Mouse (Mus musculus): ENCODE data around the gene Rbms3. TPM values are rescaled to one million over a fixed set of nuclear protein-coding genes. Genes with fewer than 3 reads are reported as not detected.

The Rbms3 gene
- polyA plus RNA-seq, 1 experiment from 2014 or later: 76.1 TPM

GRCm38 (mm10) chr9:117396586-117396985 is 233.1 kb downstream of the Rbms3 start:
- H3K27ac ChIP-seq (ENCODE audit: low read length): no peak overlapping the region
- H3K36me3 ChIP-seq (ENCODE audit: control insufficient read depth, insufficient read depth, low read length): no peaks in the 10 kb centered on the region
- ATAC-seq (ENCODE audit: insufficient read depth, low FRiP score): no peak
- no peaks in the 10 kb centered on the region for H3K27me3 ChIP-seq (ENCODE audit: control insufficient read depth, insufficient read depth, low read length)
- no peak overlapping the region for H3K9ac ChIP-seq (ENCODE audit: low read length)
- peaks cover 3% of the 10 kb centered on the region; the same call in 1 of the 2 replicates for H3K4me1 ChIP-seq (ENCODE audit: control insufficient read depth, insufficient read depth, low read length)
- H3K4me2 ChIP-seq (ENCODE audit: low read depth, low read length): no peak overlapping the region
- H3K4me3 ChIP-seq (replicated peaks; ENCODE audit: low read length): no peak overlapping the region
- WGBS: 70% methylated on average over 8 of the region's 8 CpGs
- no peaks in the 10 kb centered on the region for H3K9me3 ChIP-seq (replicated peaks; ENCODE audit: control insufficient read depth, low read length)

GRCm38 (mm10) chr9:117393626-117394525 is 235.8 kb downstream of the Rbms3 start:
- H3K4me1 ChIP-seq (ENCODE audit: control insufficient read depth, insufficient read depth, low read length): no peaks in the 10 kb centered on the region
- no peak for ATAC-seq (ENCODE audit: insufficient read depth, low FRiP score)
- no peaks in the 10 kb centered on the region for H3K36me3 ChIP-seq (ENCODE audit: control insufficient read depth, insufficient read depth, low read length)
- H3K4me3 ChIP-seq (replicated peaks; ENCODE audit: low read length): no peak overlapping the region
- WGBS: 43% methylated on average over 18 of the region's 18 CpGs
- peak overlapping the region; percentile 26; the same call in 1 of the 2 replicates for H3K4me2 ChIP-seq (ENCODE audit: low read depth, low read length)
- H3K27me3 ChIP-seq (ENCODE audit: control insufficient read depth, insufficient read depth, low read length): no peaks in the 10 kb centered on the region
- H3K27ac ChIP-seq (ENCODE audit: low read length): no peak overlapping the region
- H3K9me3 ChIP-seq (replicated peaks; ENCODE audit: control insufficient read depth, low read length): no peaks in the 10 kb centered on the region
- H3K9ac ChIP-seq (ENCODE audit: low read length): no peak overlapping the region

GRCm38 (mm10) chr9:117388024-117388423 is 241.7 kb downstream of the Rbms3 start:
- 71% methylated on average over 9 of the region's 9 CpGs for WGBS
- Histone ChIP-seq H3K36me3 (ENCODE audit: control insufficient read depth, insufficient read depth, low read length) (no peaks in the 10 kb centered on the region), H3K27ac (ENCODE audit: low read length) (no peak overlapping the region), H3K27me3 (ENCODE audit: control insufficient read depth, insufficient read depth, low read length) (no peaks in the 10 kb centered on the region), H3K4me3 (replicated peaks; ENCODE audit: low read length) (no peak overlapping the region), H3K9me3 (replicated peaks; ENCODE audit: control insufficient read depth, low read length) (no peaks in the 10 kb centered on the region), H3K9ac (ENCODE audit: low read length) (no peak overlapping the region), H3K4me1 (ENCODE audit: control insufficient read depth, insufficient read depth, low read length) (no peaks in the 10 kb centered on the region), H3K4me2 (ENCODE audit: low read depth, low read length) (no peak overlapping the region)
- ATAC-seq (ENCODE audit: insufficient read depth, low FRiP score): peak; percentile 33; the same call in 1 of the 2 replicates

- H3K4me3 ChIP-seq (replicated peaks; ENCODE audit: low read length): no peak overlapping the region
- H3K4me2 ChIP-seq (ENCODE audit: low read depth, low read length): 0 out of 2 replicates have a peak overlapping the region, but pooled peaks have one; percentile 14
- H3K9ac ChIP-seq (ENCODE audit: low read length): no peak overlapping the region
- H3K9me3 ChIP-seq (replicated peaks; ENCODE audit: control insufficient read depth, low read length): no peaks in the 10 kb centered on the region
- WGBS: 51% methylated on average over 5 of the region's 5 CpGs
- no peaks in the 10 kb centered on the region for H3K27me3 ChIP-seq (ENCODE audit: control insufficient read depth, insufficient read depth, low read length)
- peak overlapping the region; percentile 39; the same call in 1 of the 2 replicates for H3K27ac ChIP-seq (ENCODE audit: low read length)
- H3K36me3 ChIP-seq (ENCODE audit: control insufficient read depth, insufficient read depth, low read length): no peaks in the 10 kb centered on the region
- peaks cover 20% of the 10 kb centered on the region for H3K4me1 ChIP-seq (ENCODE audit: control insufficient read depth, insufficient read depth, low read length)
- no peak for ATAC-seq (ENCODE audit: insufficient read depth, low FRiP score)
These were observed 248.8 kb downstream of the Rbms3 start for GRCm38 (mm10) chr9:117380876-117381275.

- H3K4me2 ChIP-seq (ENCODE audit: low read depth, low read length): no peak overlapping the region
- H3K4me1 ChIP-seq (ENCODE audit: control insufficient read depth, insufficient read depth, low read length): peaks cover 20% of the 10 kb centered on the region
- H3K27me3 ChIP-seq (ENCODE audit: control insufficient read depth, insufficient read depth, low read length): no peaks in the 10 kb centered on the region
- H3K36me3 ChIP-seq (ENCODE audit: control insufficient read depth, insufficient read depth, low read length): no peaks in the 10 kb centered on the region
- H3K27ac ChIP-seq (ENCODE audit: low read length): peak overlapping the region; percentile 39
- no peaks in the 10 kb centered on the region for H3K9me3 ChIP-seq (replicated peaks; ENCODE audit: control insufficient read depth, low read length)
- no peak overlapping the region for H3K4me3 ChIP-seq (replicated peaks; ENCODE audit: low read length)
- no peak overlapping the region for H3K9ac ChIP-seq (ENCODE audit: low read length)
- 26% methylated on average over 5 of the region's 5 CpGs for WGBS
- no peak for ATAC-seq (ENCODE audit: insufficient read depth, low FRiP score)
These were observed 249.6 kb downstream of the Rbms3 start for GRCm38 (mm10) chr9:117380076-117380475.

- 45% methylated on average over 16 of the region's 16 CpGs for whole genome bisulfite sequencing
- H3K27ac ChIP-seq (ENCODE audit: low read length): no peak overlapping the region
These were observed 250.2 kb downstream of the Rbms3 start for GRCm38 (mm10) chr9:117379448-117379983.

GRCm38 (mm10) chr9:117378131-117378890 is 251.4 kb downstream of the Rbms3 start:
- Histone ChIP-seq H3K27ac (ENCODE audit: low read length) (peak overlapping the region; percentile 38; the same call in 1 of the 2 replicates), H3K27me3 (ENCODE audit: control insufficient read depth, insufficient read depth, low read length) (no peaks in the 10 kb centered on the region), H3K4me3 (replicated peaks; ENCODE audit: low read length) (no peak overlapping the region), H3K4me2 (ENCODE audit: low read depth, low read length) (no peak overlapping the region), H3K9ac (ENCODE audit: low read length) (no peak overlapping the region), H3K36me3 (ENCODE audit: control insufficient read depth, insufficient read depth, low read length) (no peaks in the 10 kb centered on the region), H3K4me1 (ENCODE audit: control insufficient read depth, insufficient read depth, low read length) (peaks cover 20% of the 10 kb centered on the region), H3K9me3 (replicated peaks; ENCODE audit: control insufficient read depth, low read length) (no peaks in the 10 kb centered on the region)
- ATAC-seq (ENCODE audit: insufficient read depth, low FRiP score): peak; percentile 55; the same call in 1 of the 2 replicates
- 54% methylated on average over 9 of the region's 9 CpGs for WGBS

More at GRCm38 (mm10) chr9:117379448-117379983, 250.2 kb downstream of the Rbms3 start:
- Histone ChIP-seq H3K4me1 (ENCODE audit: control insufficient read depth, insufficient read depth, low read length) (peaks cover 20% of the 10 kb centered on the region), H3K4me3 (replicated peaks; ENCODE audit: low read length) (no peak overlapping the region), H3K36me3 (ENCODE audit: control insufficient read depth, insufficient read depth, low read length) (no peaks in the 10 kb centered on the region), H3K4me2 (ENCODE audit: low read depth, low read length) (no peak overlapping the region), H3K9me3 (replicated peaks; ENCODE audit: control insufficient read depth, low read length) (no peaks in the 10 kb centered on the region), H3K9ac (ENCODE audit: low read length) (no peak overlapping the region), H3K27me3 (ENCODE audit: control insufficient read depth, insufficient read depth, low read length) (no peaks in the 10 kb centered on the region)
- no peak for ATAC-seq (ENCODE audit: insufficient read depth, low FRiP score)

GRCm38 (mm10) chr9:117375776-117376175 is 253.9 kb downstream of the Rbms3 start:
- no peak overlapping the region for H3K4me2 ChIP-seq (ENCODE audit: low read depth, low read length)
- no peak overlapping the region for H3K27ac ChIP-seq (ENCODE audit: low read length)
- 86% methylated on average over 3 of the region's 3 CpGs for WGBS
- H3K27me3 ChIP-seq (ENCODE audit: control insufficient read depth, insufficient read depth, low read length): no peaks in the 10 kb centered on the region
- no peak overlapping the region for H3K9ac ChIP-seq (ENCODE audit: low read length)
- H3K9me3 ChIP-seq (replicated peaks; ENCODE audit: control insufficient read depth, low read length): no peaks in the 10 kb centered on the region
- H3K4me3 ChIP-seq (replicated peaks; ENCODE audit: low read length): no peak overlapping the region
- no peak for ATAC-seq (ENCODE audit: insufficient read depth, low FRiP score)
- H3K4me1 ChIP-seq (ENCODE audit: control insufficient read depth, insufficient read depth, low read length): peaks cover 16% of the 10 kb centered on the region
- H3K36me3 ChIP-seq (ENCODE audit: control insufficient read depth, insufficient read depth, low read length): no peaks in the 10 kb centered on the region

All from stomach, embryonic 16.5 days (tissue).